13 mouse cellular contexts compared by ENCODE assay signal in the genomic region with DNA sequence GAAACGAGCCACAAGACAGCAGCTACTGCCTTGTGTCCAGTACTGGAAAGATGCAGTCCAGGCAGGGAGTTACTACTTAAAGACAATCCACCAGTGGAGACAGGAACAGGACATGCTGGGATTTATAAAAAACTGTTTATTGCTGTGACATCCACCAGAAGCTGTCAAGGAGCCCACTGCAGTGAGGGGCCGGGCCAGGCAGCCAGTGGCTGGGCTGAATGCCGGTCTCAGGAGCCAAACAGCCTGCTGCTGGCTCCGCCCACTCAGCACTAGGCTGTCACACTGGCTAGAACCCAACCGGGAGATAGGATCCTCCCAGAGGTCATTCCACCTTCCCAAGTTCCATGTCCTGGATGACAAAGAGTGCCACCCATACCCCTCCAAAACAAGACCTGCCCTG. TPM values are rescaled to one million over a fixed set of nuclear protein-coding genes. Genes with fewer than 3 reads are reported as not detected.
DNase-seq lines count a peak whose midpoint lies in the region; ATAC-seq lines count a peak whose summit lies in the region.
"Had no signal": no experiment of that assay in that cellular context is flagged by ENCODE, and none has a peak within 500 bp of the region (broad histone marks: within the 10 kb centered on the region; RNA-seq: fewer than 3 reads in every experiment).

No protein-coding gene starts in this region.

- DNase-seq in adrenal gland, postnatal 14 days, result peak; percentile 64
- no peak for DNase-seq in adrenal gland, postnatal 25 days
- DNase-seq in brain, adult 2 months (ENCODE audit: low read depth, low spot score), result peak; percentile 60
- peak; percentile 68 to 80 for DNase-seq in kidney, postnatal 25 days
- no peak for DNase-seq in forebrain, embryonic 10.5 days (ENCODE audit: extremely low spot score, low spot score)
- DNase-seq in urinary bladder, postnatal 14 days (ENCODE audit: low spot score), result no peak
- DNase-seq: gastrocnemius, postnatal 36 days had no signal

- H3K4me1 ChIP-seq in heart, embryonic 11.5 days (ENCODE audit: control insufficient read depth, insufficient read depth, low read length), result peaks cover 11% of the 10 kb centered on the region; the same call in 1 of the 2 replicates
- peaks cover 44% of the 10 kb centered on the region for H3K4me1 ChIP-seq in heart, embryonic 12.5 days (replicated peaks)
- H3K4me1 ChIP-seq in forebrain, embryonic 10.5 days, result peaks cover 37% of the 10 kb centered on the region

- H3K9me3 ChIP-seq in heart, embryonic 11.5 days (replicated peaks; ENCODE audit: control insufficient read depth, low read length), result no peaks in the 10 kb centered on the region
- no peaks in the 10 kb centered on the region for H3K9me3 ChIP-seq in heart, embryonic 12.5 days (replicated peaks)
- no peaks in the 10 kb centered on the region for H3K9me3 ChIP-seq in forebrain, embryonic 10.5 days
- H3K9me3 ChIP-seq: forebrain, embryonic 13.5 days; G1E had no signal

- ATAC-seq in heart, embryonic 11.5 days (replicated peaks; ENCODE audit: insufficient number of reproducible peaks, low FRiP score, low TSS enrichment), result 0 out of 2 replicates have a peak, but pooled peaks have one; percentile 11
- ATAC-seq in heart, embryonic 12.5 days (ENCODE audit: insufficient number of reproducible peaks, low FRiP score), result no peak
- ATAC-seq: forebrain, embryonic 13.5 days; hindbrain, embryonic 16.5 days had no signal

- peak overlapping the region; percentile 35; the same call in 1 of the 2 replicates for H3K27ac ChIP-seq in heart, embryonic 11.5 days (ENCODE audit: low read depth, low read length)
- H3K27ac ChIP-seq in heart, embryonic 12.5 days (ENCODE audit: poor library complexity, severe bottlenecking), result no peak overlapping the region
- H3K27ac ChIP-seq in forebrain, embryonic 10.5 days, result no peak overlapping the region
- H3K27ac ChIP-seq: forebrain, embryonic 13.5 days had no signal

- 0 out of 2 replicates have a peak, but pooled peaks cover 3% of the 10 kb centered on the region for H3K27me3 ChIP-seq in heart, embryonic 11.5 days (ENCODE audit: control insufficient read depth, insufficient read depth, low read length)
- H3K27me3 ChIP-seq in heart, embryonic 12.5 days (replicated peaks), result no peaks in the 10 kb centered on the region
- no peaks in the 10 kb centered on the region for H3K27me3 ChIP-seq in forebrain, embryonic 10.5 days (ENCODE audit: poor library complexity, severe bottlenecking)
- H3K27me3 ChIP-seq: forebrain, embryonic 13.5 days had no signal

- no peak overlapping the region for H3K4me2 ChIP-seq in heart, embryonic 11.5 days
- no peak overlapping the region for H3K4me2 ChIP-seq in heart, embryonic 12.5 days
- H3K4me2 ChIP-seq: forebrain, embryonic 13.5 days had no signal

- no peak overlapping the region for H3K9ac ChIP-seq in heart, embryonic 11.5 days (ENCODE audit: low read depth, low read length)
- H3K9ac ChIP-seq in heart, embryonic 12.5 days, result no peak overlapping the region
- H3K9ac ChIP-seq: forebrain, embryonic 13.5 days had no signal

- peaks cover 22% of the 10 kb centered on the region for H3K36me3 ChIP-seq in heart, embryonic 11.5 days (ENCODE audit: control insufficient read depth, insufficient read depth, low read length)
- peaks cover 41% of the 10 kb centered on the region for H3K36me3 ChIP-seq in heart, embryonic 12.5 days
- peaks cover 56% of the 10 kb centered on the region for H3K36me3 ChIP-seq in forebrain, embryonic 10.5 days (replicated peaks)

- H3K4me3 ChIP-seq in heart, embryonic 11.5 days (ENCODE audit: low read depth, low read length), result no peak overlapping the region
- H3K4me3 ChIP-seq in heart, embryonic 12.5 days, result no peak overlapping the region
- H3K4me3 ChIP-seq in forebrain, embryonic 10.5 days, result no peak overlapping the region
- H3K4me3 ChIP-seq: forebrain, embryonic 13.5 days had no signal

- 47% methylated on average over 5 of the region's 5 CpGs for WGBS in heart, embryonic 11.5 days (ENCODE audit: insufficient replicate concordance)
- 27% methylated on average over 5 of the region's 5 CpGs for WGBS in heart, embryonic 12.5 days
- WGBS in forebrain, embryonic 10.5 days, result 56% methylated on average over 5 of the region's 5 CpGs

RNA-seq across cellular contexts. Expression of a gene that starts 5.6 kb away (rescaled TPM):
- total RNA-seq in adrenal gland, postnatal 14 days (2021), result 27.3 and 34.9 TPM in 2 replicates
- 27.6 and 38.9 TPM in 2 replicates for total RNA-seq in adrenal gland, postnatal 25 days (2021)
- polyA plus RNA-seq in heart, embryonic 11.5 days (2014; fragmentation: Nextera tagmentation; extraction: Ambion mirVana), result 28.8 and 30.1 TPM in 2 replicates
- polyA plus RNA-seq in heart, embryonic 12.5 days (2016; fragmentation: Nextera tagmentation; extraction: Ambion mirVana), result 37.4 and 38.8 TPM in 2 replicates
- polyA plus RNA-seq in forebrain, embryonic 10.5 days (2016; fragmentation: Nextera tagmentation; extraction: Ambion mirVana), result 91.6 TPM in 2 replicates

RNA-seq across cellular contexts. Expression of a gene that starts 9.6 kb away (rescaled TPM):
- 2.4 and 3.3 TPM in 2 replicates for total RNA-seq in adrenal gland, postnatal 14 days (2021)
- 2.4 and 2.6 TPM in 2 replicates for total RNA-seq in adrenal gland, postnatal 25 days (2021)
- 0.96 and 1.5 TPM in 2 replicates for polyA plus RNA-seq in heart, embryonic 11.5 days (2014; fragmentation: Nextera tagmentation; extraction: Ambion mirVana)
- 1.4 and 1.5 TPM in 2 replicates for polyA plus RNA-seq in heart, embryonic 12.5 days (2016; fragmentation: Nextera tagmentation; extraction: Ambion mirVana)
- polyA plus RNA-seq in forebrain, embryonic 10.5 days (2016; fragmentation: Nextera tagmentation; extraction: Ambion mirVana), result 2.3 TPM in 2 replicates
- total RNA-seq: neutrophil, adult 5-6 weeks had no signal
- polyA plus RNA-seq: G1E had no signal

RNA-seq across cellular contexts. Expression of a gene that starts 29.3 kb away (rescaled TPM):
- 2.9 and 3.1 TPM in 2 replicates for total RNA-seq in adrenal gland, postnatal 14 days (2021)
- 1.7 and 2.4 TPM in 2 replicates for total RNA-seq in adrenal gland, postnatal 25 days (2021)
- 2.0 and 3.0 TPM in 2 replicates for polyA plus RNA-seq in heart, embryonic 11.5 days (2014; fragmentation: Nextera tagmentation; extraction: Ambion mirVana)
- 4.7 and 4.9 TPM in 2 replicates for polyA plus RNA-seq in heart, embryonic 12.5 days (2016; fragmentation: Nextera tagmentation; extraction: Ambion mirVana)
- 5.9 and 6.8 TPM in 2 replicates for polyA plus RNA-seq in forebrain, embryonic 10.5 days (2016; fragmentation: Nextera tagmentation; extraction: Ambion mirVana)
- total RNA-seq: neutrophil, adult 5-6 weeks had no signal
- polyA plus RNA-seq: G1E had no signal

RNA-seq across cellular contexts. Expression of a gene that starts 53.8 kb away (rescaled TPM):
- total RNA-seq in adrenal gland, postnatal 14 days (2021), result 70.8 and 75.6 TPM in 2 replicates
- total RNA-seq in adrenal gland, postnatal 25 days (2021), result 88.0 and 93.9 TPM in 2 replicates
- 11.0 and 28.0 TPM in 2 replicates for polyA plus RNA-seq in heart, embryonic 11.5 days (2014; fragmentation: Nextera tagmentation; extraction: Ambion mirVana)
- 68.0 and 68.7 TPM in 2 replicates for polyA plus RNA-seq in heart, embryonic 12.5 days (2016; fragmentation: Nextera tagmentation; extraction: Ambion mirVana)
- 84.8 and 86.8 TPM in 2 replicates for polyA plus RNA-seq in forebrain, embryonic 10.5 days (2016; fragmentation: Nextera tagmentation; extraction: Ambion mirVana)

RNA-seq across cellular contexts. Expression of a gene that starts 59.8 kb away (rescaled TPM):
- 53.4 and 67.3 TPM in 2 replicates for total RNA-seq in adrenal gland, postnatal 14 days (2021)
- 55.0 and 68.0 TPM in 2 replicates for total RNA-seq in adrenal gland, postnatal 25 days (2021)
- polyA plus RNA-seq in heart, embryonic 11.5 days (2014; fragmentation: Nextera tagmentation; extraction: Ambion mirVana), result 37.0 and 44.6 TPM in 2 replicates
- 73.9 and 76.4 TPM in 2 replicates for polyA plus RNA-seq in heart, embryonic 12.5 days (2016; fragmentation: Nextera tagmentation; extraction: Ambion mirVana)
- polyA plus RNA-seq in forebrain, embryonic 10.5 days (2016; fragmentation: Nextera tagmentation; extraction: Ambion mirVana), result 45.6 and 47.1 TPM in 2 replicates

Comparison
In these comparisons a context has a peak if more than half of its experiments do, and no peak if none do; other contexts are left out.
1. DNase-seq: peak in adrenal gland, postnatal 14 days (single experiment), brain, adult 2 months (single experiment) and kidney, postnatal 25 days (2 of 2); none in adrenal gland, postnatal 25 days (single experiment), forebrain, embryonic 10.5 days (single experiment) and urinary bladder, postnatal 14 days (single experiment).